Mouse (Mus musculus) hindbrain, embryonic 16.5 days (tissue): ENCODE data around the gene Hoxa3. TPM values are rescaled to one million over a fixed set of nuclear protein-coding genes. Genes with fewer than 3 reads are reported as not detected.

Source experiments
- ATAC-seq: fragments of 200-750 bp; cut with Nextera tagmentation; 2 replicates; pipeline ENCODE4 v1.8.0; 2017; ENCODE audit warnings: moderate TSS enrichment, moderate library complexity
- H3K27ac ChIP-seq: fragments of 300-500 bp; sonication (generic); 2 replicates; pipeline ENCODE4 v1.5.1; 2014; ENCODE audit warnings: low read depth, mild to moderate bottlenecking, control low read depth, low read length, moderate library complexity
- H3K27me3 ChIP-seq: fragments of 300-500 bp; sonication (generic); replicated peaks from 2 replicates; pipeline ENCODE4 v1.6.1; 2014; ENCODE audit warnings: low read length; ENCODE audit not compliant: control insufficient read depth, insufficient read depth
- H3K36me3 ChIP-seq: fragments of 300-500 bp; sonication (generic); 2 replicates; pipeline ENCODE4 v1.6.1; 2014; ENCODE audit warnings: mild to moderate bottlenecking, low read length, moderate library complexity, mixed read lengths; ENCODE audit not compliant: control insufficient read depth, insufficient read depth
- H3K4me1 ChIP-seq: fragments of 300-500 bp; sonication (generic); 2 replicates; pipeline ENCODE4 v1.6.1; 2014; ENCODE audit warnings: low read depth, low read length; ENCODE audit not compliant: control insufficient read depth, insufficient read depth
- H3K4me2 ChIP-seq: fragments of 300-500 bp; sonication (generic); 2 replicates; pipeline ENCODE4 v1.6.1; 2014; ENCODE audit warnings: mild to moderate bottlenecking, low read length, control low read depth, moderate library complexity
- H3K4me3 ChIP-seq: fragments of 300-500 bp; sonication (generic); 2 replicates; pipeline ENCODE4 v1.5.1; 2014; ENCODE audit warnings: mild to moderate bottlenecking, low read length, control low read depth, moderate library complexity
- H3K9ac ChIP-seq: fragments of 300-500 bp; sonication (generic); 2 replicates; pipeline ENCODE4 v1.6.1; 2014; ENCODE audit warnings: low read depth, mild to moderate bottlenecking, control low read depth, low read length, moderate library complexity
- H3K9me3 ChIP-seq: fragments of 300-500 bp; sonication (generic); 2 replicates; pipeline ENCODE4 v1.6.1; 2014; ENCODE audit warnings: mild to moderate bottlenecking, low read length, moderate library complexity; ENCODE audit not compliant: control insufficient read depth
- WGBS: fragments of 180-500 bp; shearing (Covaris S2); extraction: QIAGEN DNeasy Blood & Tissue Kit; methylation state at CpG from one replicate; pipeline ENCODE4 v1.1.7; 2014; 5-methylcytosine and 5-hydroxymethylcytosine counted together
- polyA plus RNA-seq: library from polyadenylated mRNA; unstranded; fragments of >200 nt; fragmentation: Nextera tagmentation; extraction: Ambion mirVana; gene quantifications from 2 replicates; pipeline ENCODE4 v1.2.1, GENCODE M21; 2015

Gene Hoxa3
- polyA plus RNA-seq, 1 experiment from 2014 or later: 12.9 TPM

DNA sequence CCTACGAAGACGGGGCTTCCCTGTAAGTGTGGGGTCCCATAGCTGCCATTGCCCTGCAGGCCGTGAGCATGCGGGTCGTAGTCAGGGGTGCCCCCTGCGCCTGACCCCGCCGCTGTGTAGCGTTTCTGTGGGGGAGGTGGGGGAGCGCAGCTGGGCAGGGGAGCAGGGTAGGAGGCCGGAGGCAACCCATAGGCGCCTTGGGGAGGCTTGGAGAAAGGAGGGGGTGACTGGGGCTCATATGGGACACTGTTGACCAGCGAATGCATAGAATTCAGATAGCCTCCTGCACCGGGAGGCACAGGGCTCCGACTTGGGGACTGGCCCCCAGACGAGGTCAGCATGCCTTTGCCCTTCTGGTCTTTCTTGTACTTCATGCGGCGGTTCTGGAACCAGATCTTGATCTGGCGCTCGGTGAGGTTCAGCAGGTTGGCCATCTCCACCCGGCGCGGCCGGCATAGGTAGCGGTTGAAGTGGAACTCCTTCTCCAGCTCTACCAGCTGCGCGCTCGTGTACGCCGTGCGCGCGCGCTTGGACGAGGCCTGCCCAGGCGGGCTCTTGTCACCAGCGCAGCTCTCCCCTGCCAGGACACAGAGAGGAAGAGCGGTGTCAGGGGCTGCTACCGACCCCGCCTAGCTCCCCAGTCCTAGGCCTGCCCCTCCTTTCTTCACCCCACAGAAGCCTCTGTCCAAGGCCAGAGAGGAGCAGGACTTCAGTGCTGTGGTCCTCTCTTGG lies 42.8 kb downstream of the Hoxa3 start:
- 2% methylated on average over 37 of the region's 40 CpGs for WGBS
- H3K9ac ChIP-seq: peak overlapping the region; percentile 64
- H3K4me3 ChIP-seq: peak overlapping the region; percentile 10
- ATAC-seq: no peak
- peaks cover 8% of the 10 kb centered on the region for H3K4me1 ChIP-seq
- H3K27me3 ChIP-seq: peaks cover 20% of the 10 kb centered on the region
- H3K27ac ChIP-seq: peak overlapping the region; percentile 91
- H3K4me2 ChIP-seq: peak overlapping the region; percentile 39
- no peaks in the 10 kb centered on the region for H3K36me3 ChIP-seq
- H3K9me3 ChIP-seq: no peaks in the 10 kb centered on the region

DNA sequence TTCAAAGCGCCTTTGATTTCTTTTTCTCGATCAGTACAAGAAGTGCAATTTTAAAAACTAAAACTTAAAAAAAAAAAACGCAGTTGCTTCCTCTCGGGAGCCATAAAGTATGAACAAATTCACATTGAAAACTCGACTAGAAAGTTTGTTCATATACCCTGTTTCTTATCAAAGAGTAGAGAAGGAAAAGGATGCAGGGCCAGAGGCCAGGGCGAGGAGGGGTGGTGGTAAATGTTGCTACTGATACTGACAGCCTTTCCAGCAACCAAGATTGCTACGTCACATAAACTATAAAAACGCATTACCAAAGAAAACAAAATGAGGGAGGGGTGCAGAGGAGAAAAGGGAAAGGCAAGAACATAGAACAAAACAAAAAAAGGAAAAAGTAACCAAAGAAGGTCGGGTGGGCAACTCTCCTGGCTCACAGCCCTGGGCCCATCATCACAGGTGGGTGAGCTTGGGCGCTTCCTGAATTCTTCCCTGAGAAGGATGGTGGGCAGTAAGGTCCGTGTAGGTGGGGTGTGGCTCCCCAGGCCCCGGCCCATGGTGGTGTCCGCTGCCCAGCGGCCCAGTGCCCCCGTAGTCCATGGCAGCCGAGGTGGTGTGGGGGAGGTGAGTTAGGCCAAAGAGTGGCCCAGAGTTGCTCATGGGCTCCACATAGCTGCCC lies 43.5 kb downstream of the Hoxa3 start:
- H3K4me2 ChIP-seq: peak overlapping the region; percentile 39
- peak overlapping the region; percentile 10 for H3K4me3 ChIP-seq
- H3K36me3 ChIP-seq: no peaks in the 10 kb centered on the region

DNA sequence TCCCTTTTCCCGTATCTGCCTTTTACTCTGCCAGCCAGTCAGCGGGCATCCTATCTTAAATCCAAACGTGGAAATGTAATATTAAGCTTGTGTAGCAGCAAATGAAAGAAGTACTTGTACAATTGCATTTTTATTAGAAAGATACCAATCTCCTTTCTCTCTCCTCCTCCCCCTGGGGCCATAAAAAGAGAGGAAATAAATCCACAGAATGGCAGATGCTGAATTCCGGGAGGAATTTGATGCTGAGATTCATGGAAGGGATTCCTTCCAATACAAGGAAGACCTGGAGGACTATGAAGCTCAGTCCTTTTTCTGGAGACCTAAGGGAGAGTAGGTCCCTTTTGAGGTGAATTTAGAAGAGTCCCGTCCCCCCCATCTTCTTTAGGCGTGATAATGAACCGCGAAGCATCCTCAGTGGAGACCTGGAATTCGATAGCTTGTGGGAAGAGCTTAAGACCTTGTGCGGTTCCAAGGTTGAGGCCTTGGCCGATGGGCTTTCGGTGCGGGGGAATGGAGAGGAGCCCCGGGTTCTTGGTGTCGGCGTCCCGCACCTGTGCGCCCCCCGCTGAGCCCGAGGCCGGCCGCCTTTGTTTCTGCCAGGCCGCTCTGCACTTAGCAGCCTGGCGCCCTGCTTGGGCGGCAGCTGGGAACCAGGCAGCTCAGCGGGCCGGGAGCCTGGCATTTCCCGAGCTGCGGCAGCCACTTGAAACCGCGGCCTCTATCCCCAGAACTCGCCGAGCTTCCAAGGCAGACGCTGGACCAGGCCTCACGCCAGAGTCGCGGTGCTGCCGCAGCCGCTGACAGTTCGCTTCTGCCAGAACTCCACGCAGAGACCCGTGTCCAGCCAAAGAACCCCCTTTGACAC lies 44.7 kb downstream of the Hoxa3 start:
- WGBS: 1% methylated on average over 42 of the region's 42 CpGs
- Histone ChIP-seq H3K36me3 (no peaks in the 10 kb centered on the region), H3K27me3 (peaks cover 13% of the 10 kb centered on the region), H3K4me1 (peaks cover 8% of the 10 kb centered on the region), H3K4me2 (peak overlapping the region; percentile 80), H3K27ac (peak overlapping the region; percentile 97), H3K4me3 (peak overlapping the region; percentile 57), H3K9me3 (no peaks in the 10 kb centered on the region), H3K9ac (peak overlapping the region; percentile 75)
- no peak for ATAC-seq

More for the DNA sequence above, 43.5 kb downstream of the Hoxa3 start:
- Histone ChIP-seq H3K27ac (peak overlapping the region; percentile 91), H3K4me1 (peaks cover 8% of the 10 kb centered on the region), H3K9ac (peak overlapping the region; percentile 64), H3K9me3 (no peaks in the 10 kb centered on the region), H3K27me3 (peaks cover 16% of the 10 kb centered on the region)
- WGBS: 6% methylated on average over 16 of the region's 16 CpGs
- no peak for ATAC-seq

DNA sequence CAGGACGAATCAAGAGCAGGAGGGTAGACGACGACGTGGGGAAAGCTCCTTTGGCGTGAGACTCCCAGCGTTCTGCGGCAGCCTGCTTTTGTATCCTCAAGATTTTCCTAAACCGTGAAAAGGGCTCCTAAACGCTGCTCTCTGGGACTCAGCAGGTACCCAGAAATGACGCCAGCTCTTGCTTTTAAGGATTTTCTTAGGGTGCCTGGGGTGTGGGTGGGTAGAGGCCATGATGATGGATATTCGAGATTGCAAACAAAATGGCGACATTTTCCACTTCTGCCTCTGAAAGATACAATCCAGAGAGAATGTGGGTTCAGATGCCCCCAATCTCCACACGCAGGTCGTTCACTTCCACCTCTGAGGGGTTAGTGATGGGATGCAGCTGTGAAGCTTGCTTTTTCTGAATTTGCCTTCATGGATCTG lies 45.4 kb downstream of the Hoxa3 start:
- H3K36me3 ChIP-seq: no peaks in the 10 kb centered on the region
- H3K9me3 ChIP-seq: no peaks in the 10 kb centered on the region
- H3K9ac ChIP-seq: peak overlapping the region; percentile 53
- peak overlapping the region; percentile 80 for H3K4me2 ChIP-seq
- peak overlapping the region; percentile 97 for H3K27ac ChIP-seq
- peak overlapping the region; percentile 57 for H3K4me3 ChIP-seq
- peaks cover 10% of the 10 kb centered on the region for H3K27me3 ChIP-seq
- H3K4me1 ChIP-seq: peaks cover 8% of the 10 kb centered on the region
- ATAC-seq: no peak
- WGBS: 5% methylated on average over 14 of the region's 14 CpGs

DNA sequence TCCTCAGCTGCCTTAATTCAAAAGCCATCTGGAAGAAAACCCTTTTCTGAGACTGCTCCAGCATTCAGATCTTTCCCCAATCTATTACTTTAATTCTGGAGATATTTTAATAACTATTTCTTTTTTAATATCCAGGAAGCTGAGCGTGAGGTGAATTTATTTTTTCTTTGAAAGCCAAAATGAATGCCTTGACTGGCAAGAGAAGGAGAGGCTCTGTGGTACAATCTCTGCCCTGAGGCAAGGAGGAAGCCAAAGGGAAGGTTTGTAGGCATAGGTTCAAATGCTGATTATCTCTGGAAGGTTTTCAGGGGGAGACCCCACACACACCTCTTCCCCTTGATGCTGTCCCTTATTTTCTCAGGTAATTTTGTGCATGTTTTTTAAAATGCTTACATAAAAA lies 46.0 kb downstream of the Hoxa3 start:
- Histone ChIP-seq H3K36me3 (no peaks in the 10 kb centered on the region), H3K9me3 (no peaks in the 10 kb centered on the region), H3K27ac (peak overlapping the region; percentile 97), H3K4me1 (peaks cover 7% of the 10 kb centered on the region), H3K4me3 (peak overlapping the region; percentile 57), H3K4me2 (peak overlapping the region; percentile 80), H3K27me3 (peaks cover 10% of the 10 kb centered on the region), H3K9ac (peak overlapping the region; percentile 83)
- ATAC-seq: no peak
- WGBS: 17% methylated on average over 1 of the region's 1 CpGs

DNA sequence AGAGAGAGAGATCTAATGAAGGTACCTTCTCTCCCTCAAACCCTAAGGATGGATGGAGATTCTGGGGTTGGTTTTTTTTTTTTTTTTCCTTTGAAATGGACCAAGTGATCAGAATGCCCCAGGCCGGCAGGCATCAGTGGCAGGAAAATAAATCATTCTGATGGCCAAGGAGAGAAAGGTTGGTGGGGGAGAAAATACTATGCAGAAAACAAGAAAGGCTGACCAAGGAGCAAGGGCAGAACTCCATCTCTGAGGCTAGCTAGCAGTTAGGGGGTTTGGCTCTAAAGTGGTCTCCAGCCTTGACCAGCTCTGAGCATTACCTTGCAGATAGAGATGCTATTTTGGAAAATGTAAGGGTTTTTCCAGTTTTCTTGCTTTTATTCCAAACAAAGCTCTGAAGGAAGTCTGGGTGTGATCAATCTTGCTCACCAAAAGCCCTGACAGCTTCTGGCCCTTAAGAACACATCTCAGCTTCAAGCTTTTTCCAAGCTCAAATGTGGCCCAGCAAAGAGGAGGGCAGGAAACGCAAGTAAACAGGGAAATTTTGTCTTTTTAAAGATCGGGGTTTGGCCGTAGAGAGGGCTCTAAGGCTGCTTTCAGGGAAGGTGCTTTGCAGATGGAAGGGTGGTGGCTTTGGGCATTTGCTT lies 46.6 kb downstream of the Hoxa3 start:
- Histone ChIP-seq H3K4me1 (peaks cover 3% of the 10 kb centered on the region), H3K4me3 (peak overlapping the region; percentile 57), H3K9me3 (no peaks in the 10 kb centered on the region), H3K9ac (peak overlapping the region; percentile 83), H3K4me2 (peak overlapping the region; percentile 80), H3K27ac (peak overlapping the region; percentile 97), H3K27me3 (peaks cover 6% of the 10 kb centered on the region; the same call in 1 of the 2 replicates), H3K36me3 (no peaks in the 10 kb centered on the region)
- no peak for ATAC-seq
- WGBS: 4% methylated on average over 4 of the region's 4 CpGs

DNA sequence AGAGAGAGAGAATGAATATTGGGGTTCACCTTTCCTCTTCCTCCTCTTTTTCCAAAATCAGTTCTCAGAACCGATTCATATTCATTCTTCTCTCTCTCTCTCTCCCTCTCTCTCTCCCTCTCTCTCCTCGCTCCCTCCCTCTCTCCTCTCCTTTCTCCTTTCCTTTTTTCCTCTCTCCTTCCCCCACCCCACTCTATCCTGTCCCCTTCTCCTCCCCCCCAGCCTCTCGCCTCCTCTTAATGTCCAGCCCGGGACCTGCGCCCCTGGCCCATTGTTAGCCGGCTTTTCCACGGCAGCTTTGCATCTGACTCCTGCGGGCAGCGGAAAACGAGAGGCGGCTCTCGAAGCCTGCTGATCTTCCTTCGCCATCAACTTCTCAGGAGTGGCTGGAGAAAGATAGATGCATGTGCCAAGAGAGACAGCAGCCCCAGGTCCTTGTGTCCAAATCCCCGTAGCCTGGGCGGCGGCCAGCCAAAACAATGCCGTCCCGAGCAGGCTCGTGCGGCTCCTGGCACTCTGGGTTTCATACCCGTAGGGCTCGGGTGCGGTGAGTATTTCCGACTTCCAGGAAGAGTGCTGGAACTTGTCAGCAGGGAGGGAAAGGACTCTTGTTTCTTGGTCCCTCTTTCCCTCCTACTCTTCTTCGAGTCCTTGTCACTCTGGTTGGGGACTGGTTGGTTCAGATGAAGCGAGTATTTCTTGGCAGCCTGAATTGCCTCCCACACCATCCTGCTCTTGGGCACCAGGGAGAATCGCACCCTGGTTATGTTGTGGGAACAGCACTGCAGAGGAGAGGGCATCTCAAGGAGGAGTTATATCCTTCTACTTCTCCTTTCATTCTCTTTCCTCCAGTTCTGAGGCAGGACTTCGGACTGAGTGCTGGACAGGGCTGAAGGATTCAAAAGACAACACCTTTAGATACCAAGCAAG lies 47.4 kb downstream of the Hoxa3 start:
- 1% methylated on average over 28 of the region's 28 CpGs for WGBS
- Histone ChIP-seq H3K36me3 (no peaks in the 10 kb centered on the region), H3K9ac (peak overlapping the region; percentile 83), H3K27me3 (peaks cover 4% of the 10 kb centered on the region; the same call in 1 of the 2 replicates), H3K4me1 (peaks cover 3% of the 10 kb centered on the region; the same call in 1 of the 2 replicates), H3K27ac (peak overlapping the region; percentile 97), H3K9me3 (no peaks in the 10 kb centered on the region), H3K4me3 (peak overlapping the region; percentile 57), H3K4me2 (peak overlapping the region; percentile 80)
- no peak for ATAC-seq
